Mouse (Mus musculus) mouse trophoblast stem cell (cell line): ENCODE measurements around the gene Gadl1.

Source experiments
- in situ Hi-C, 2 experiments: fragments of 300-500 bp; cut with MseI, MboI; formaldehyde crosslinking; loops; 2 replicates in 1 of 2; 3 replicates in 1 of 2; pipeline ENCODE4 v1.15.1; 2025

Gadl1 gene

DNA sequence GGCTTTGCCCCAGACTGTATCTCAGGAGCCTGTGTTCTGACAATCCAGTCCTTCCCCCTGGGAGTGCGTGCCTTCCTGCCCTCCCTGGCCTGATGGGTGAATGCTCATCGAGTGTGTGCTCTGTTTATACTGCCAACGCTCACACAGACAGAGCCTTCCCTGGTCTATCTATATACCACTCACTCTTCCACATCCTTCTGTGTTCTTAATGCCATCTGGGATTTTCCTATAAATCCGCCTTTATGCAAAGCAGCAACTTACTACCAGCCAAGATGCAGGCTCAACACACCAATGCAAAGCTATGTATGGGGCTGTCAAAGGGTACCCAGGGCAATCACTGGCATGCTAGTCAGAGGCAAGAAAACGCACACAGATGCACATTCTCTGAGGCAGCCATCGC lies 176.7 kb downstream of the Gadl1 start:
- in situ Hi-C loops, result no loop called here

DNA sequence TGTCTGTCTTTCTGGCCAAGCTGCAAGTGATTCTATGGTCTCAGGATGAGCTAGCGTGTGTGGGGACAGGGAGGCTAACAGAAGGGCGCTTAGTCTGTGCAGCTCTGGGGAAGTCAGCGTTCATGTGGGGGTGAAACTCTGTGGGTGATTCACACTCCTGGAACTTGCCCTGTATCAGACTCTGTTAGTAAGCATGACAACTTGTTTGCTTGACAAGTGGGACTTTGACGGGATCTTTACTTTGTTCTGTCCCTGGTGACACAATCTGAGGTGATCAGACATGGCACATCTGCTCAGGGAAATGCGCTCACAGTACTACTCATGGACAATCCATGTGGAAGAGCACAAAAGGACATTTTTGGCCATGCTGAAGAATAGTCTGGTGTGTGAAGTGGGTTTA lies 178.0 kb downstream of the Gadl1 start:
- in situ Hi-C loops, result no loop called here

DNA sequence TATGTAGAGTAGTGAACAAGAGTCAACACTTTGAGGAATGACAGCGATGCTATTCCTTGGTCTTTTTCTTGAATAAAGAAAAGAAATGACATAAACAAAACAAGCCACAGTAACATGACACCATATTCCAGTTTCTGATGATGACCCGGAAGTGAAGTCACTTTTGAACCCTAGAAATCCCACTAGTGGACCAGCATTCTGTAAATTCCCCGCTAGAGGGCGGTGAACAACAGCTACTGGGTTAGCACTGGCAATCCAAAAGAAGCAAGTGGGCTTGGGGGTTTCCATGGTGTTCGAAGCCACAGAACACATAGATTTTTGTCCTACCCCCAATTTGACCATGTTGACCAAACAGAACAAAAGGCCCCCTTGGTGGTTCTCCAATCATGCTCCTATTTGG lies 178.6 kb downstream of the Gadl1 start:
- in situ Hi-C loops, result no loop called here

DNA sequence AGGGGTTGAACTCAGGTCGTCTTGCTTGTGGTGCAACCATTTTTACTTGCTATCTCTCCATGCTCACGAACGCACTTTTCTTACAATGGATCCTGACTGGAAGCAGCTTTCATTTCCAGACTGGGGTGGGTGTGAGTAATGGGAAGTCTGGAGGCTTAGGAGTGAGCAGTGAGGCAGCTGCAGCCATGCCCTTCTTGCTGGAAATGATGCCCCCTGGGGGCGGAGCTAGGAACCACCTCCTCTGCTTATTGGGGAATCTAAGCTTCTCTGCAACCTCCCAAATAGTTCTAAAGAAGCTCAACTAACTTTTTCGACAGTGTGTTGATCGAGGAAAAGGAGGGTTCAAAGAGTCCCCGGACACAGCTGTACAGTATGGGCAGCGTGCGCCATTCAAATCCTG lies 179.7 kb downstream of the Gadl1 start:
- in situ Hi-C loops, result no loop called here

DNA sequence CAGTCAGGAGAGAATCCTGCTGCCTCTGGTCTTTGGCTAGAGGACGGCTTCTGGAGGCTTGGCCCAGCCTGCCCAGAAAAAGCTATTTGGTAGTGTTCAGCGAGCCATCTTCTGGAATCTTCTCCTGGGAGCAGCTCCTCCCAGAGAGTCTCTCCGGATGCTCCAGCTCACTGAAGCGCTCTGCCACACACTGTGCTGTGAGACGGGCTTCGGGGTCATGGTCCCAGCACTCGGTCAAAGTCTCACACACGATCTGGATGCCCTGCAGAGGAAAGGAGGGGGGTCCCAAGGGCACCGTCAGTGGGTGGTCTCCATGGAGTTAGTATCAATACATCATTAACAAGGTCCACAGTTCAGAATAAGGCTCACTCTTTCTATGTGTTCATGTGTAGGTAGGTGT lies 181.0 kb downstream of the Gadl1 start:
- in situ Hi-C loops, result no loop called here

DNA sequence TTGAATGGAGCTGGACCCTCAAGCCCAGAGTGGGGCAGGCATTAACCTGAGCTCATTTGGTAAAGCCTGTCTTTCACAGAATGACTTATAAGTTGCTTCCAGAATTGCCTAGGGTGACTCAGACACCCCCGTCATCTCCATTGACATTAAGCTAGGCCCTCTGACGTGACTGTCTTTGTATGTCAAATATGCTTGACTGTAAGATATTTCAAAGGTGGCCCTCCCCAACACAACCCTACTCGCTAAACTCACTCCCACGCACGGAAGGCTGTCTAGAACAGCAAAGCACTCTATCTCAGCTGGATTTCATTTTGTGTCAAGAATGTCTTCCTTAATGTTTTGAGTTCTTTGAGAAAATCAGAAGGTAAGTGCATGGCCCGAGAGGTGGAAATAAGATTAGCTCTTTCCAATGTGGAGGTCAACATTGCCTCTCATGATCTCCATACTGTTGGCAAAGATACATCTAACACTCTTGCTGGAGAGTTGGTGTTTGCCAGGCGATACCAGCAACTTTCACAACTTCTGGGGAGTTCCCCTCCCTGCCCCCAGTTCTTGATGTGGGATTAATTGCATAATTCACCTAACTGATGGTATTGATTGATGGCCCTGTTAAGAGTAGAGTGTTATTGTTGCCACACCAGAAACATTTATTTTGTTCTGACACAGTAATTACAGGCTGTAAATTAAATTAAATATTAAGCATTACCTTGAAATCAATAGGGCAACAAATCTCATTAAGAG lies 182.0 kb downstream of the Gadl1 start:
- in situ Hi-C loops, result no loop called here

DNA sequence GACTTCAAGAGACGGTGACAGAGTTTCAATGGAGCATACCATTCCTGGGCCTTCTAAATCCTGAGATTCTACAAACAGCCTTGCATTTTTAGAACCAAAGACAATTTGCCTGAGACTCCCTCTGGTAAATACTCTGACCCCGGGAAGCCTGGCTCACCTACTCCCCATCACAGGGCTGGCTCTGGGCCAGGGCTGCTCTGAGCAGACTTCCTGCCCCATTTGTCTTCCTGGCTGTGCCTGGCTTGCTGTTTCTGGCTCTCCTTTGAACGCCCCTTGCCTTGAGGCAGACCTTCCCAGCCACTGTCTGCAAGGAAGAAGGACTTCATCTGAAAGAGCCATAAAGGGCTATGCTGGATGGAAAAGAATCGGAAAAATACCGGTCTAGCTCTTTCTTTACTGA lies 182.7 kb downstream of the Gadl1 start:
- in situ Hi-C loops, result no loop called here

DNA sequence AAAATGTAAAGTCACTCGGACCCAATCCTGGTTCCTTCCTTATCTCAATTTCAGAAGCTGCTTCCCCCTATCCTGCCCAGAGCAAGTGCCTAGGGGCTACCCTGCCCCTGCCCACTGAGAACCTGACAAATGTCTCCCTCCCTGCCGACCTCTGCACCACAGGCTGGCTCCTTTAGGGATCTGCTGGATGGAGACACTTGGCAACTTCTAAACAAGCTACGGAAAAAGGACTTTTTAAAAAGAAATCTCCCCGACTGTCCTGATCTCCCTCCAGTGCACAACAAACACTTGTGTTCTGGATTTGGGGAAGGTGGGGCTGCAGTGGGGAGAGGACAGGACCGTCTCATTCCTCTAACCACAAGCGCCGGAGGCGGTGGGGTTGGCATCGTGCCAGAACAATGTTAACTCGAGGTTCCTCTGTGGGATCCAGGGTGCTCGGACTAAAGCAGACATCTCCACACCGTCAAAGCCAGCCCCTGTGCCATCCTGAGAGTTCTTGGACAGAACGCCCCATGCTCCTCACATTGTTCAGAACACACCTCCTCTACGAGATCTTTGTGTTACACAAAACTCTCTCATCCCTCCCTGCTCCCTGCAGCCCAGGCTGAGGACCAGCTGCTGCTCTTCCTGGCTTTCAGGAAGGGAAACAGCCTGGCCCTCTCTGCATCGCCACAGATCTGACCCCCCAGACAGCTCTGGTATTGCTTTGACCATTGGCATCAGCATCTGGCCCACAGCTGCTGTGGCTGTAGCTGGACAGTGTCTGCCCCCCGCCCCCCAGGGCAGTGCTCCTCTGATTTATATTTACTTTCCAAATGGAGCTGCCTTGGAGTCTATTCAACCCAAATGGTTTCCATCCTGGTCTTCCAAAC lies 189.7 kb downstream of the Gadl1 start:
- in situ Hi-C loops, result no loop called here

DNA sequence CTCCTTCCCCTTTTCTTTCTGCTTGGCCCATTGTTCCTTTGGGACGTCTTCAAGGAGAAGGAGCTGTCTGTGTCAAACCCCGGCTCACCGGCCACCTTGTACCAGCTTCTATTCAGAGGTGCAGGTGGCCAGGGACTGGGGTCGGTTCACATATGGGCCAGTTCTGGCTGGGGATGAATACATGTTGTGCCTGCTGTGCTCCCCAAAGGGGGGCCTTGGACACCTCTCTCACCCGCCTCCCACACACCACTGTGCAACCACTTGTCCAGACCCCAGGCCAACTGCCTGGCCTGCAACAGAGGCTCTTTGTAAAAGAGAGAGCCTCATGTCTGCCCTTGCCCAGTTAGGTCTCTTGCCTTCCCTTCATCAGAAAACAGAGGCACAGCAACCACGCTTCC lies 190.3 kb downstream of the Gadl1 start:
- in situ Hi-C loops, result no loop called here

DNA sequence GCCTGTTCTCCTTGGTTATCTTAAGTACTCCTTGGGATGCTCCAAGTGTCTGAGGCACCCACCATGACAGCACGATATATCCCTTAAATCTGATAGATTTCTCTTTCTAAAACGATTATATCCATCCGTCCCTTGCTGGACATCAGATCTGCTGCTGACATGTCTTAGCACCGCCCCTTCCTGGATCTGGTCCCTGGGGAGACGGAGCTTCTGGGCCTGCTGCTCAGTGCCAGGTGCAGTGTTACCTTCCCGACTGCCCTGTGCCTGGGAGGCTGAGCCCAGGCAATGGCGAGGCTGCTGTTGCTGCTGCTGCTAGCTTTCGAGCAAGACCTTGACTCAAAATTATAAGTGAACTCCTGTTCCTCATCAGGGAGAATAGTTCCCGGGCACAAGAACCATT lies 190.8 kb downstream of the Gadl1 start:
- in situ Hi-C loops, result no loop called here

DNA sequence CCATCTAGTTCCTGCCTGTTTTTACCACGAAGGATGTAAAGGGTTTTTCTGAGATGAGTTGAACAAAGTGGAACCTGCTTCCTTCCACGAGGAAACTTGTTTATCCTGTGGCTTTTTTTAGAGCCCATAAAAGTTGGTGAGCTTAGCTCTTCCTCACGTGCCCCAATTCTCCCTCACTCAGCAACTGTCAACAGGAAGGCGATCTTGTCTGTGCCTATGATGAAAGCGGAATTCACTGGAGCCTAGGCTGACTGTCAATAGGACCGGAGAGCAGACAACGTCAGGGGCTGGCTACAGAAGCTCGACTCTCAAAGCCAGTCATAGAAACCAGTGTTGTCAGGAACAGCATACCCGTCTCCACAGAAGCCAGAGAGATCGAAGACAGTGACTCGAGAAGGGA lies 192.6 kb downstream of the Gadl1 start:
- in situ Hi-C loops, result no loop called here

DNA sequence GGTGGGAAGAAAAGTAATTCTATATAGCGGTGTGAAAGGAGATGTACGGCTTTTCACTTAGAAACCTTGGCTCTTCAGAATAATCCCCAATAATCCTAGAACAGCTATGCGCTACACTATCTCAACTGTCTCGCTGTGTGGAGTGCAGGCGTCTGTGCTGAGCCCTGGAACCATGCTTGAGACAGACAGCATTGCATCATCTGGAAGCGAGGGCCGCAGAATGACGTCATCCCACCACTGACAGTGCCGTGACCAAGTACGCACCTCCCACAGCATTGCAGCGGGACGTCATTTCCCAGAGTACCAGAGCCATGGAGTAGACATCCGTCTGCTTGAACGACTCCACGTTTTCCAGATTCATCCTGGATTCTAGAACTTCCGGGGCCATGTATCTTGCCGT lies 195.5 kb downstream of the Gadl1 start:
- in situ Hi-C loops, result no loop called here

DNA sequence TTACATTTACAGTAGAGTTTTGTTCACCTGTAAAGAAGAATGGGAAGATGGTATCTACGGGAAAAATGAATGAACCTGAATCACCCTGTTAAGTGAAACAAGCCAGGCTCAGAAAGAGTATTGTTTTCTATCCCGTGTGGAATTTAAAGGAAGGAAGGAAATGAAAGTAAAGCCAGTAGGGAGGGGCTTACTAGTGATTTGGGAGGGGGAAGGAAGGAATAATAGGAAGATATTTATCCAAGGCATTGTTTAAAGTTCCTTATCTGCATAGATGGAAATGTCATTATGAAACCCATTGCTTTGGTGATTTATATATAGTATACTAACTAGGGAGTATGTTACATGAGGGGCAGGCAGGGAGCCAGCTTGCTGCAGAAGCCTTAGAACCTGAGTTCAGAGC lies 199.5 kb downstream of the Gadl1 start:
- in situ Hi-C loops, result no loop called here

DNA sequence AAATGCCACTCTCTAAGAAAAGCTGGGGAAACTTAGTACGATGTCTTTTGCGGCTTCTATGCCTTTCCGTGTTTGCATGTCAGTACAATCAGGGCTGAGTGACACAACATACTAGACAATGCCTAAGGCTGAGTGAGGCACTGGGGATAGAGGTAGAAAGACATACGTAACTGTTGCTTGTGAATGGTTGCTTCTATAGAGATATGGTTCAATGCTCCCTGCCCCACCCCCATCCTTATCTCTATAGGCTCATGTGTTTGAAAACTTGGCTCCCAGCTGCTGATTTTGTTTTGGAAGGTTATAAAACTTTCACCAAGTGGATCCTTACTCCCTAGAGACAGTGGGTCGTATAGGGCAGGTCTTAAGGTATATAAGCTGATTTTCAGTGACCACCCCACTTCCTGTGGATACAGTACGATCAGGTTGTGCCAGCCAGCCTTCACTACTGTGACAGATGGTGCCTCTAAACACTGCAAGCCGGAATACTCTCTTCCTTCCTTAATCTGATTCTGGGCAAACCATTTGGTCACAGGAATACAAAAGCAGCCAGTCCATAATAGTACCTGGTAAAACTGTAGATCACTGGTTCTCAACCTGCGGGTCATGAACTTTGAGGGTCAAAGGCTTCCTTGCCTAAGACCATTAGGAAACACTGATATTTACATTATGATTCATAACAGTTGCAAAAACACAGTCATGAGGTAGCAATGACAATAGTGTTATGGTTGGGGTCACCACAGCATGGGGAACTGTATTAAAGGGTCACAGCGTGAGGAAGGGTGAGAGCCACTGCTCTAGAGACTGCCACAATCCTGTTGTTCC lies 202.1 kb downstream of the Gadl1 start:
- in situ Hi-C loops, result no loop called here

DNA sequence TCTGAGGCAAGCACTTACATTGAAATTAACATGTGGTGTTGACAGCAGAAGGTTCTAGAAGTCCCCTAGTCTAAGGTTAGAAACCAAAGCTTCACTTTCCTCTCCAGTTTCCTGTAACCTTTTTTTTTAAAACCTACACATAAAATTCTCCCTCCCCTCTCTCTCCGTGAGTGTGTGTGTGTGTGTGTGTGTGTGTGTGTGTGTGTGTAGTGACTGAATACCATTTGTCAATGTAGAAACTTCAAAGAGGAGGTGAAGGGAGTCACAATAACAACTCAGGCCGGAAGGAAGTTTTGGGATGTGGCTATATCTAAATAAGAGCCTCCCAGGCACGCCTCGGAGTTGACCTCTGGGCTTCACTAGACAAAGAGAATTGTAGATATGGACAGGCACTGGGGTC lies 205.1 kb downstream of the Gadl1 start:
- in situ Hi-C loops, result no loop called here

DNA sequence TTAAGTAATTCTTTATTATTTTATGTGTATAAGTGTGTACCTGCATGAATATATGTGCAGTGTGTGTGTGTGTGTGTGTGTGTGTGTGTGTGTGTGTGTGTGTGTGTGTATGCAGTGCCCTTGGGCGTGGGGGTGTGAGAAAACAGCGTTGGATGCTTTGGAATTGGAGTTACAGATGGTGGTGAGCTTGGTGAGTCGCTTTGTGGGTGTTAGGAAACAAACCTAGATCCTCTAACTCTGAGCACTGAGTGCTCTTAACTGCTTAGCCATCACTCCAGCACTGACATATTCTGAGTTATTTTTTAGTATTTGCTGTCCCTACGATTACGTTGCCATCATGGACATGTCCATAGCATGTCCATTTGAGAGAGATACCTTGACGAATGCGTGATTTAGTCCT lies 206.6 kb downstream of the Gadl1 start:
- in situ Hi-C loops, result no loop called here

DNA sequence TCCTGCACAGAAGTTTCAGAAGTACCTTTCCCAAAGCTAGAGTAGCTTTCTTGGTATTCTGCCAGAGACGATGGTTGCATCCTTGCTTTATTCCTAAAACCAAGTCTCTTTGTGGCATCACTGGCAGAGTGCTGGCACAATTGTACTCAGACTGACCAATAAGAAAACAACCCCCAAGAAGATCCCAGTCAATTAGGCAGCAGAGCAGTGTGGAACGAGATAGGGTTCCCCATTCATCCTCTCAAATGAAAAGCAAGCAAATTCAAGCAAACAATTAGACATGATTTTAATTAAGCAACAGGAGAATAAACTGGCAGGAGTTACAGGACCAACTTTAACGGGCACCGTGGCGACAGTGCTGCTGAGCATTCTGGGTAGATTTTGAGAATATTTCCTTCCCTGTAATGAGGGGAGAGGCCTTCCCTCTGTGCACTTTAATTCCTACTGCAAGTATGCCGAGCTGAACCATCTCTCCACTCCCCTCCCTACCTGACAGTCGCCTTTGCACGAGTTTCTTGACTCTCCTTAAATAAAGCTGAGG lies 209.1 kb downstream of the Gadl1 start:
- in situ Hi-C loops, result no loop called here

DNA sequence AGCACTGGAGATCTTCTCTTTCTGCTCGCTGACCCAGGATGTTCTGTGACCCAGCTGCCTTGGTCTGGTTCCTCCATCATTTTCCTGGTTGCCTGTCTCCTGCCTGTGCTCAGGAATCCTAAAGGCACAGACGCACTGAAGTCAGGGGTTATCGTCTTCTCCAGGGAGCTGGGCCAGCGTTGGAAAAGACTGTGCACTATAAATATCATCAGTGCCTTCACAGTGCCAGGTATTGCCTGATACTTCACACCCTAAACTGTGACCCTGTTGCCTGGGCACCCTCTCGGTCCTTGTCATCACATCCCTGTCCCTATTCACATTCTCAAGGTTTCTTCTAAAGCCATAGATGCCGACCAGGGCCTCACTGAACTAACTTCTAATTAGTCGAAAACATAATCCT lies 210.7 kb downstream of the Gadl1 start:
- in situ Hi-C loops, result no loop called here

DNA sequence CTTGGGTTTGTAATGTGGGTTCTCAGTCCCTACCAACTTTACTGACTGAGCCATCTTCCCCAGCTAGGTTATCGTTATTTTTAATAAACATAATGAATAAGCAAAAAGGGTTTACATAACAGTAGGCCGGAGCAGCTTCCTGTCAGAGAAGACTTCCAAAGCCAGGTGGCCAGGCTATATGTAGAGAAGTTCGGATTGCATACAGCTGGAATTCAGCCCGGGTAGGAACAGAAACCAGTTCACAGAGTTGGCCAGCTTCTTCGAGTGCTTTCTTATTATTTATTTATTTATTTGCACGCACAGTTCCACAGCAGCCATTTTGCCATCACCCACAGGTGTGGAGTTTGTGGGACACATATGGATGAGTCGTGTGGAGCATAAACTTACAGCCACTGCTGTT lies 212.2 kb downstream of the Gadl1 start:
- in situ Hi-C loops, result no loop called here

DNA sequence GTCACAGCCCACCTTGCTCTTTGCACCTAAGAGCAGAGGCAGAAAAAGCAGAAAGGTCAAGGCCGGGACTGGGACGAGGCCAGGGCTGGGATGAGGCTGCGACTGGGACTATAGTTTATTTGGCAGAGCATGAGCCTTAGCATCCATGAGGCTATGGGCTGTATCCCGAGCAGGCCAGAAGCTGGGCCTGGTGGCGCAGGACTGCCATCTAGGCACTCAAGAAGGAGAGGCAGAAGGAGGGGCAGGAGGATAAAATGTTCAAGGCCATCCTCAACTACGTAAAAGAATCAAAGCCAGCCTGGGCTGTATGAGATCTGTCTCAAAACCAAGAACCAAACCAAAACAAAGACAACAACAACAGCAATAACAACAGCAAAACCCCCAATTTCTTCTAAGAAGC lies 213.3 kb downstream of the Gadl1 start:
- in situ Hi-C loops, result no loop called here

DNA sequence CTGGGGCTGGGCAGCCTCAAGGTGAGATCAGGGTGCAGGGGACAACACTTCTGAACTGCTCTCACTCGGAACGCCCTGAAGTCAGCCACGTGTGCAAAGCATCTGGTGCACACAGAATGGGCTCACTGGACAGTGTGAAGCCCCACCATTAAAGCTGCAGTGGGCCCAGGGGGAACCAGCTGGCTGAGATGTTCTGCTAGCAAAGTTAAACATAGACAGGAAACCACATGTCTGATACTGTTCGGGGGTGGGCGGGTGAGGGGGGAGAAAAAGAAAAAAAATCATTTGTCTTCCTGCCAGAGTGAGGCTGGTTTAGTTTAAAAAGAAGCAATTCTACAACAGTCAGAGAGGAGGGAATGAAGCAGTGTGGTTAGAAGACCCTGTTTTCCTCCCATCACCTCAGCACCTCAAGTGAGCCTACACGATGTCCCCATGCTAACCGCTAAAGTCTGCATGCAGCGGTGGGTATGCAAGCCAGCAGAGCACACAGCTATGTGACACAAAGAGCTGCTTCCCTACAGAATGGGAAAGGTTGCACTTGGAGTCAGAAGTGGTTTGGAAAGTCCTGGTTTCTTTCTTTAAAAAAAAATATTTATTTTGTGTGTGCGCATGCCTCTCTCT lies 213.8 kb downstream of the Gadl1 start:
- in situ Hi-C loops, result no loop called here
